Mouse (Mus musculus) brain, embryonic 14.5 days (tissue): ENCODE results near the gene Sox8. TPM values are rescaled to one million over a fixed set of nuclear protein-coding genes. Genes with fewer than 3 reads are reported as not detected.

Experiments used
- DNase-seq: peaks from one replicate; pipeline ENCODE4 v3.0.0-alpha.2; 2011; ENCODE audit warnings: low read depth
- CTCF ChIP-seq: fragments of 200-500 bp; IDR thresholded peaks from 2 replicates; pipeline ENCODE4 v1.5.1; 2012; ENCODE audit warnings: inconsistent platforms, mild to moderate bottlenecking, moderate library complexity, borderline replicate concordance; ENCODE audit not compliant: insufficient read depth, insufficient read length; ENCODE audit errors: extremely low read depth
- POLR2A ChIP-seq: fragments of 200-500 bp; IDR thresholded peaks from 2 replicates; pipeline ENCODE4 v1.6.1; 2012; ENCODE audit warnings: mild to moderate bottlenecking, inconsistent platforms, borderline replicate concordance; ENCODE audit not compliant: poor library complexity, insufficient read depth, insufficient read length, severe bottlenecking; ENCODE audit errors: extremely low read depth
- polyA plus RNA-seq: library from polyadenylated mRNA; depleted of rRNA; stranded (reverse); fragments of >200 nt; gene quantifications from 2 replicates; pipeline ENCODE4 v1.2.3, GENCODE M21; 2012; rRNA removed

Sox8 gene
- polyA plus RNA-seq, result 17.6 and 17.9 TPM in 2 replicates

DNA sequence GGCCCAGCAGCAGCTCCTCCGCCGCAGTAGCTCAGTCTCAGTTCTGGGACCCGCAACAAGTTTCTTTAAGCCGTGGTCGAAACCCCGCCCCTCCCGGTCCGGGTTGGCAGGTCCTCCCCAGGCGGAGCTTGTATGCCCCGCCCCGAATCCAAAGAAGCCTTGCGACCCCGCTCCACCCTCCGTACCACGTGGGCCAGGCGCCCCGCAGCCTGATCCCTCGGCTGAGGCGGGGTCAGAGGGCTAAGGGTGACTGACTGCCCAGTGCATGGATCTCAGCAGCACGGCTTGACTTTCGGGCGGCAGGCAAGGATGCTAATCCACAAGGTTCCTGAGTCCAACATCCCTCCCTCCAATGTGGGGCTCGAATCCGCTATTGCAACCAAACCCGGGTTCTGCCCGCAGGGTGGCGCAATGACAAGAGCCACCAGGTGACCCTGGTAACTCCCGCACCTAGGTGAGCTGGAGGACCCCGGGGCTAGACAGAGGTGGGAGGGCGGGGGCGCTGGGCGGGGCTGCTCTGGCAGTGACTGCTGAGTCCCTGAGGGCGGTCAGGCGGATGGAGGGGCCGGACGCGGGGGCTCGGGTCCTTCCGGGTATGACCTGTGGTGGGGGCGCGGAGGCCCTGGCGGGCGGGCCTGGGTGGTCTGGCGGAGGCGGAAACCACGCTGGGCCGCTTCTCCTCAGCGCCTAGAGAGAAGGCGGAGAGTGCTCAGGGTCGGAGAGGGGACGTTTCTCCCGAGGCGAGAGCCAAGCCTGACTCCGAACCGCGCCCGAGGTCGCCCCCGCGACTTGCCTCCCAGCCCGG lies at the start of gene Sox8:
Sox8 (minus strand) TSS at position 39 of the 805 bp plus-strand sequence.
- DNase-seq, result peak; percentile 95
- peak; percentile 25; the same call in 1 of the 2 replicates for TF ChIP-seq POLR2A
- peak; percentile 35; the same call in 1 of the 2 replicates for TF ChIP-seq CTCF

DNA sequence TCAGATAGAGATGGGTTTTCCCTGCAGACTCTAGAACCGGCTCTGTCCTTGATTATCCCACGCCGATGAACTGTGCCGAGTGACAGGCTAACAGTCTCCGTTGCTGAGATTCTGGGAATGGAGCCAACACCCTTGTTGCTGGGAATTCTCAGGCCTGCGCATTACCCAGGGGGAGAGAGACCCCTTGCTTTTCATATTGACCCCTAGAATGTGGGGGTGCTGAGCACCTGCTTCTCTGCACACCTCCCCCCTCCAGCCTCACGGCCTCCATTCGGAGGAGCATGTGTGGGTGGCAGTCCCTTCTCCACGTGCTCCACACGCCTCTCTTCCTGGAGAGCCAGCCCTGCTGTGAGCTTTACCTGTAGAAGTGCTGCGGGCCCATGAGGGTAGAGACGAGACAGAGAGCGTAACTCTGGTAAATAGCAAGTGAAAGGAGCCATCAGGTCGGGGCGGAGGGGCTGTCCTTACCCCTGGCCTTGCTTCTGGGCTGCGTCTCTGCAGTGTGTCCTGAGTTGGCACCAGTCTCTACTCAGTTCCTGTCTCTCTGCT lies 48.1 kb upstream of the Sox8 start:
- peak; percentile 95 for DNase-seq
- TF ChIP-seq POLR2A, result no peak
- no peak for TF ChIP-seq CTCF

DNA sequence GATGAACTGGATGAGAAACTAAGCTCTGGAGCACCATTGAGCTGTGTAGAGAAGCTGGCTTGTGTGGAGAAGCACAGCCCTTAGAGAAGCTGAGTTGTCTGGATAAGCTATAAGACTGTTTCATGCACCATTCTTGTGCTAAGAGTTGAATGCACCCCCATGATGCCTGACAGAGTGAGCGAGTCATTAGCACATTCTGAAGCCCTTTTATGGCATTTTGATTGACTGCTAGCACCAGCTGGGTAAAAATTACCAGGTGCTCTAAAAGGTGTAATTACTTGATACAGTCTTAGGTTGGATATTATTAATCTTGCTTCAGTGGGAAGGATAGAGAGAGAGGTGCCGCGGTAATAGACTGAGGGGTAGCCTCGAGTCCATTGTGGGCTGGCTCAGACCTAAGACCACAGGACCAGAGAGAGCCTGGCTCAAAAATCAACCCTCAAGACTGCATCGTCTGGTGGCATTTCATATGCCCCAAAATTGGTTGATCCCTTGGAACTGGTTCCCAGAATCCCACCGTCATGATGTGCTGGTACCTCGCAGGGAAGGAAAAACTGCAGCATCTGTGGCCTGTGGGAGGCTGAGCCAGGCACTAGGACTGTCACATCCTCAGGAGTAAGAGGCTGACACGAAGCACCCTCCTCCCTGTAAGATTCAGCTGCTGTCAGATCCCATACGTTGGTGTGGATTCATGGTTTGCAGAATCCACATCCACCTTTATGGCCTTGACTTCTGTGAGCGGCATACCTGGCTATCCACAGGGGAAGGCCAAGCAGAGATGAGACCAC lies 44.4 kb upstream of the Sox8 start:
- TF ChIP-seq POLR2A, result no peak
- no peak for TF ChIP-seq CTCF
- peak; percentile 56 for DNase-seq

DNA sequence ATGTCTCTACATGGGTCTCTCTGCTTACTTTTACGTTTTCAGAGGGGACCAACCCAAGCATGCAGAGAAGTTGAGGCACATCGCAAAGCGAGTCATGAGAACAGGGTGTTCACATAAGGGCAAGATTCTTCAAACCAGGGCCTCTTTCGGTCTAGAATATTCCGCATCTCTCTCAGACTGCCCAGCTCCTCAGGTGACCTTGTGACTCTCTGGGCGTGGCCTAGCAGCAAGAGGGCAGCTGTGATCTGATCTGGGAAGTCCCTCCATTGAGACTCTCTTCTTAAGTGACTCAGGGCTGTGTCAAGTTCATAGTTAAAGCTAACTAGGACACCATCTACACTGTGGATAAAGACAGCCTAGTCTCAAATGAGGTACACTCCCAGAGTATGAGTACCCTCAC lies 42.8 kb upstream of the Sox8 start:
- no peak for DNase-seq
- no peak for TF ChIP-seq CTCF
- TF ChIP-seq POLR2A, result no peak

DNA sequence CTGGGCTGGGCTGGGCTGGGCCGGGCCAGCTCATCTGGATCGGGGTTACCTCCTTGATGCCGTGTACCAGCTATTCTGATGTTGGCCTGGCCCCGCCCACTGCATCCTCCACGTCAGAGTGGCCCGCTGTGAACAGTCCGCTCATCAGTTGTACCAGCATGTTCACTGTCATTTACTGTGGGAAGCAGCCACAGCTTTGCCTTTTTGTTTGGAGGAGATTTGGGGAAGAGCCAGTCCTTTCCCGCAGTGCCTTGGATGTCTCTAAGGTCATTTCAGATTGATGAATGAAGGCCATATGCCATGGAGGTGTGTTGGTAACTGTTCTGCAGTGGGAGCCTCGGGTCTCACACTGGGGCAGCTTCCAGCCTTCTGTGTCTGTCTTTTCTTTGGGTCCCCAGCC lies 42.1 kb upstream of the Sox8 start:
- DNase-seq, result no peak
- TF ChIP-seq POLR2A (no peak), CTCF (no peak)

DNA sequence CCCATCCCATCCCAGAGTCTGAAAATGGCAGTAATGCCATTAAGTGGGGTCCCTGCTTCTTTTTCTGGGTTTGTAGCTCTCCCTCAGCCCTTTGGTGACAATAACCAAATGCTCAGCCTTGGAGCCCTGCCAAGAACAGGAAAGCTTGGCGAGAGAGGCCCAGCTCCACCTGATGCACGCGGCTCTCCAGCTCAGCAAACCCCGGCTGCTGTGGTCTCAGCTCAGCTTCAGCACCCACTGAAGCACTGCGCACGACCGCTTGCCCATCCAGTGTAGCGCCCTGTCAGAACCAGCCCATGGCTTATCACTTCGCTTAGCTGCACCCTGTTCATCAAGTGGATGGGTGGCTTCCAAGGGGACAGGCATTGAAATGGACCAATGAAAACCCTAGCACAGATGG lies 39.7 kb upstream of the Sox8 start:
- no peak for TF ChIP-seq CTCF
- TF ChIP-seq POLR2A, result no peak
- peak; percentile 88 for DNase-seq

DNA sequence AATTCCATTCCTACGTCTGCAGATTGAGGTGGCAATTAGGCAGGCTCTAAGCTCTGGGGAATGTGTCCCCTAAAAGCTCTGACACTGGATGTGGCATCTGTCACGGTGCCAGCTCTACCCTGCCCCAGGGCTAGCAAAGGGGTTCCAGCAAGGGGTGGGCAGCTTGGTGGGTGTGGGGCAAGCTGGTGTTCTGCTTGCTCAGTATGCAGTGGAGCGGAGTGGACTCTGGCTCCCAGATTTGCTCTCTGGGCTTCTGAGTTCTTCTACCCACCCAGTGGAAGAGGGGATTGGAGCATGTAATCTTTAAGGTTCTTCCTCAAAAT lies 39.0 kb upstream of the Sox8 start:
- peak; percentile 88 for DNase-seq
- TF ChIP-seq CTCF, result no peak

DNA sequence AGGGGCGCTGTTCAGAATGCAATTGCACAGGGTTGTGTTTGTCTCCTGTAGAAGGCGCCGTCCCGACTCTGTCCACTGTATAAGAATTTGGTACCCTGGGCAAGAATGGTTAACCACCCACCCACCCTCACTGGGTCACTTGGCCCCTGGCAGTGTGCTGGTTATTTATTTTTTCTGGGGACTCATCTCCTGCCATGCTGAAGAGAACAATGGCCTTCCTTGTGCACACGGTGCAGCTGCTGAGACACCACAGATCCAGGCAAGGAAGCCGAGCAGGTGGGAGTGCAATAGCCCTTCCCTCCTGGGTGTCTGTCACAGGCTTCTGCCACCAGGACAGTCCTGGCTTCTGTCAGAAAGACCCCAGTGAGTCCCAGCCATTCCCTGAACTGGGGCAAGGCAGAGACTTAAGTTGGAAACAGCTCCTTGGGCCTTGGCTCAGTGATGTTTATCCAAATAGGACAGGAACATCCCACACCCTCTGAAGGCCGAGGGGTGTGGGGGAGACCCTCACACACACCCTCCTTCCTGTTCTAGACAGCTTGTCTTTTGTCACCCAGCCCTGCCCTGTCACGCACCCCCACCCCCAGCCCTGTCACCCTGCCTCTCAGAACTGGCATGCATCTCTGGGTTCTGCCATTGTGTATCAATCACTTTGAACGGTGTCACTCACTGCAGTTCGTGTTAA lies 38.5 kb upstream of the Sox8 start:
- no peak for TF ChIP-seq CTCF
- no peak for TF ChIP-seq POLR2A
- peak; percentile 53 for DNase-seq

DNA sequence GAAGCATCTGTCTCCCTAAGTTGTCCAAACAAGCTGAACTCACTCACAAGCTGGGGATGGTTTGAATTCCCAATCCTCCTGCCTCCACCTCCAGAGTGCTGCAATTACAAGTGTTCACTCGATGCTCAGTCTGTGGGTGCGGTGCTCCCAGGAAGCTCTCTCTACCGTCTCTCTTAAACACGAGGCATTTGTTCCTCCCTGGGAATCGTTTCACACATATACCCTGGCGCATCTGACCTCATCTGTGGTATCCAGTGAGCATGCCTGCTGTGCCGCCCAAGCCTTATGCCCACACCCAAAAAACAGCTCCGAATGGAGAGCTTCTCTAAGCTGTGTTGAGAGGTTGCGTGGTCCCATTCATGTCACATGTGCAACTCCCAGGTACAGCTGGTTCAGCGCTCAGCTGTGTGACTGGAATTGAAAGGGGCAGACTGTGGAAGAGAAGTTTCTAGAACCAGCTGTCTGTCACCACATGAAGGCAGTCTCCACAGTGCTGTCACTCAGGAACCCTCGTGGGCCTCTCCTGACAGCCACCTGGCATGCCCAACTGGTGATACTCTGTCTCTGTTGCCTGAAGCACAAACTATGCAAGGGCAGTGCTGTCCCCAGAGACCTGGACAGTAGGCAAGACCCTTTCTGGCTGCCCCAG lies 37.8 kb upstream of the Sox8 start:
- no peak for TF ChIP-seq CTCF
- peak; percentile 43 for DNase-seq

DNA sequence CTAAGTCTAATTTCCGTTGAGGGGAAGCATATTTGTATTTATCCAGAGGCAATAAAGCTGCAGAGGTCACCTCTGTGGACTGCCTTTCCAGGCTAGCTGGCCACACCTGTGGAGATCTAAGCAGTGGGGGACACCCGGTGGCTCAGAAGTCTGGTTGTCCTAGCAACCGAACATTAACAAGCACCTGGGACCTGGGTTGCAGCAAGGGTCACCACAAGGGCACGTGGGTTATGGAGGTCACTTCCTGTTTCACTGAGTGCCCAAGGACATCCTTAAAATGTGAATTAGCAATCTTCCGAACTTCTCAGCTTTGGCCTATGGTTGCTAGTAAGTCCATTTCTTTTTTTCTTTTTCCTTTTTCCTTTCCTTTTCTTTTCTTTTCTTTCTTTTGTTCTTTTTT lies 33.7 kb upstream of the Sox8 start:
- TF ChIP-seq POLR2A, result no peak
- no peak for TF ChIP-seq CTCF
- no peak for DNase-seq

DNA sequence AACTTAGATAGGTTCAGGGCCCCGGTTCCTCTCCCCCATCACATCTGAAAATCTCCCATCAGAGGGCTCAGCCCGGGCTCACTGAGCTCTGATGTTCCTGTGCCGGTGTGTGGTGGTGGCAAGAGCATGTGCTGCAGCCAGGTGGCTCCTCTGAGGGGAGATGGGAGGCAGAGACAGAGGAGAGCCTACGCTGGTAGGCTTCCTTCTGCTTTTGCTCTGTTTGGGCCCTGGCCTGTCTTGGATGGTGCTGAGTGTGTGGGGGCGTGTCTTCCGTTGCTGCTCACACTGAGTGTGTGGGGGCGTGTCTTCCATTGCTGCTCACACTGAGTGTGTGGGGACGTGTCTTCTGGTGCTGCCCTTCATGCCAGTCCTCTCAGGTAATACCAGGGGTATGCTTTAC lies 31.9 kb upstream of the Sox8 start:
- TF ChIP-seq POLR2A, result no peak
- TF ChIP-seq CTCF, result no peak
- no peak for DNase-seq

DNA sequence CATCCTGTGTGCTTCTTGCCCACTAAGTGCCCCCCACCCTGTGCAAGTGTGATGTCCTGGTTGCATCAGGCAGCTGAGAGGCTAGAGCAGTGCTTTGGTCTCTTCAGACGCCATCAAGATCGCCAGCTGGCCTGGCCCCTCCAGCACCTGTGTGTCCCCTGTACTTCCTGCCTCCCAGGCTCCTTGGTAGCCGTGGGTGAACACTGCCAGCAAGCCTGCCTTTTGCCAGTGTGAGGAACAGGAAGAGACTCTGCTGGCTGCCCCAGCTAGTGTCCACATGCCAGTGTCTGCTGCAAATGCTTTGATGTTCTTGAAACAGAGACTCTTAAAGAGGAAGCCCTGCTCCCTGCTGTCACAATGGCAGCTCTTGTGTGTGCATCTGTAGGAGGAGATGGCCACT lies 27.1 kb upstream of the Sox8 start:
- TF ChIP-seq CTCF, result no peak
- no peak for TF ChIP-seq POLR2A

More for the DNA sequence above, 27.1 kb upstream of the Sox8 start:
- no peak for DNase-seq
